Mouse (Mus musculus) activated CD4-positive, CD25-positive, alpha-beta regulatory T cell (primary cell): ENCODE results near the gene Ppp1r7. TPM values are rescaled to one million over a fixed set of nuclear protein-coding genes. Genes with fewer than 3 reads are reported as not detected.

ENCODE experiments used
- polyA plus RNA-seq, 2 experiments: library from polyadenylated mRNA; unstranded; fragments of 100-300 nt; shearing (Covaris generic); gene quantifications; one replicate each; pipeline ENCODE4 v1.2.1; 2017

Gene Ppp1r7
- 10 to 100 TPM; 57.7 to 57.8 TPM for polyA plus RNA-seq

GRCm38 (mm10) chr1:93342648-93343503 lies at the start of gene Ppp1r7, which contains the start of gene Pask:
Gene Ppp1r7 (plus strand): TSS chr1:93342854.
Gene Pask (minus strand): TSS chr1:93343482.

GRCm38 (mm10) chr1:93305581-93306337 lies 36.9 kb upstream of the Ppp1r7 start, which contains the start of gene Mterf4:
Gene Mterf4 (minus strand): TSS chr1:93305915.

DNA sequence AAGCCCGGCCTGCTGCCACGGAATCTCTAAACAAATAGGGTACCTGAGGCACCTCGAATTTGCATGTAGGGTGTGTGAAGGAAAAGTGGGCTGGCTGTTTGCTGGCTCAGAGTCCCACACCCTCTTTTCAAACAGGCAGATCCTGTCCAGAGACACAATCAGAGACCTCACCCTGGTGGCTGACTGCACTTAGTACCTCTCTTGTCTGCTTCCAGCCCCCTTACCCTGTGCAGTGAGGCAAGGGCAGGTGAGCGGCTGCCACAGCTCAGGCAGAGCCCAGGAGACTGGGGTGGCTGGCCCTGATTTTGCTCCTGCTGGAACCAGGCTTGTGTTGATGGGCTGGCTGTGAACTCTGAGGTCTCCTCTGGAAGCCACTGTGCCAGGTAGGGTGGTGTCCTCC lies 31.0 kb downstream of the Ppp1r7 start, which contains the start of gene Ano7:
Ano7 (plus strand) TSS at position 266 of the 400 bp plus-strand sequence.

Other genes with a start within 250 kb of the Ppp1r7 start
- under 1 TPM in 1 of 2 experiments, not detected in 1; 0.61 TPM for gene Kif1a, start 240.9 kb upstream of the Ppp1r7 start, polyA plus RNA-seq
- gene Agxt, start 207.6 kb upstream of the Ppp1r7 start, polyA plus RNA-seq = not detected
- not detected for gene 2310007B03Rik, start 181.9 kb upstream of the Ppp1r7 start, polyA plus RNA-seq
- not detected for gene Crocc2, start 174.1 kb upstream of the Ppp1r7 start, polyA plus RNA-seq
- gene Sned1, start 107.0 kb upstream of the Ppp1r7 start, polyA plus RNA-seq = under 1 TPM in 1 of 2 experiments, not detected in 1; 0.27 TPM
- gene Mterf4, start 36.9 kb upstream of the Ppp1r7 start, polyA plus RNA-seq = 10 to 100 TPM; 16.5 to 17.6 TPM
- 1 to 10 TPM; 1.2 to 2.1 TPM for gene Pask, start 628 bp downstream of the Ppp1r7 start, polyA plus RNA-seq
- under 1 TPM; 0.10 TPM for gene Ano7, start 31.1 kb downstream of the Ppp1r7 start, polyA plus RNA-seq
- gene Hdlbp, start 136.0 kb downstream of the Ppp1r7 start, polyA plus RNA-seq = 10 to 100 TPM; 34.1 to 50.6 TPM
- 1 to 10 TPM in 1 of 2 experiments, under 1 TPM in 1; 0.92 to 1.0 TPM for gene Farp2, start 169.2 kb downstream of the Ppp1r7 start, polyA plus RNA-seq